Mouse (Mus musculus) ES-E14 (cell line): Measurements from ENCODE around the gene Efna2. TPM values are rescaled to one million over a fixed set of nuclear protein-coding genes. Genes with fewer than 3 reads are reported as not detected.
A peak's percentile ranks its signal among the peaks of the same experiment; 100 is the strongest.

Source experiments
- DNase-seq: peaks from one replicate; pipeline ENCODE4 v3.0.0-alpha.2; 2013; ENCODE audit warnings: low read depth, low spot score
- H3K27ac ChIP-seq: 2 replicates; pipeline ENCODE4 v1.5.1; 2012; ENCODE audit warnings: low read depth, mild to moderate bottlenecking, low read length, moderate library complexity, mixed read lengths; ENCODE audit not compliant: poor library complexity, insufficient read depth, severe bottlenecking
- H3K36me3 ChIP-seq: 2 replicates; pipeline ENCODE4 v1.6.1; 2012; ENCODE audit warnings: mild to moderate bottlenecking, low read length, moderate library complexity, mixed read lengths; ENCODE audit not compliant: control insufficient read depth, poor library complexity, insufficient read depth, severe bottlenecking
- H3K4me1 ChIP-seq, 2 experiments: fragments of 150-350 bp in 1 of 2; sonication (generic) in 1 of 2; 2 replicates each; pipeline ENCODE4 v1.6.1; 2012; ENCODE audit warnings: low read length in 2 of 2, mild to moderate bottlenecking in 1 of 2, mixed read lengths in 1 of 2; ENCODE audit not compliant: control insufficient read depth in 2 of 2, insufficient read depth in 2 of 2, poor library complexity in 1 of 2
- H3K4me3 ChIP-seq, 2 experiments: fragments of 150-350 bp in 1 of 2; sonication (generic) in 1 of 2; 2 replicates each; pipeline ENCODE4 v1.5.1; 2012; ENCODE audit warnings: low read length in 2 of 2, low read depth in 1 of 2, mild to moderate bottlenecking in 1 of 2, mixed read lengths in 1 of 2; ENCODE audit not compliant: insufficient read depth in 1 of 2, poor library complexity in 1 of 2, severe bottlenecking in 1 of 2
- H3K9ac ChIP-seq: 2 replicates; pipeline ENCODE4 v1.6.1; 2012; ENCODE audit warnings: low read depth, mild to moderate bottlenecking, low read length, mixed read lengths; ENCODE audit not compliant: poor library complexity, insufficient read depth, severe bottlenecking
- H3K9me3 ChIP-seq: fragments of 150-350 bp; sonication (generic); 2 replicates; pipeline ENCODE4 v1.6.1; 2012; ENCODE audit warnings: low read depth, mild to moderate bottlenecking, low read length; ENCODE audit not compliant: control insufficient read depth, insufficient read depth
- CHD2 ChIP-seq: IDR thresholded peaks from 2 replicates; pipeline ENCODE4 v1.6.1; 2014; ENCODE audit warnings: mild to moderate bottlenecking, low read depth, low read length, inconsistent platforms
- HCFC1 ChIP-seq: IDR thresholded peaks from 2 replicates; pipeline ENCODE4 v1.6.1; 2012; ENCODE audit warnings: low read length, inconsistent platforms, borderline replicate concordance; ENCODE audit not compliant: insufficient read depth
- MAFK ChIP-seq: IDR thresholded peaks from 2 replicates; pipeline ENCODE4 v1.6.1; 2014; ENCODE audit warnings: mild to moderate bottlenecking, low read depth, low read length, inconsistent platforms; ENCODE audit not compliant: insufficient read depth
- ZC3H11A ChIP-seq: IDR thresholded peaks from 2 replicates; pipeline ENCODE4 v1.6.1; 2012; ENCODE audit warnings: low read depth, mild to moderate bottlenecking, inconsistent platforms, low read length, borderline replicate concordance
- ZNF384 ChIP-seq: IDR thresholded peaks from 2 replicates; pipeline ENCODE4 v1.6.1; 2012; ENCODE audit warnings: low read depth, low read length, inconsistent platforms
- in situ Hi-C, 2 experiments: fragments of 600-800 bp; cut with MboI; formaldehyde crosslinking; loops; one replicate each; pipeline ENCODE4 v1.15.1; 2025; ENCODE audit warnings: low sequenced_read_pairs in 2 of 2, inconsistent platforms in 1 of 2; ENCODE audit not compliant: unreplicated experiment in 2 of 2
- total RNA-seq: library from RNA; depleted of rRNA; stranded (reverse); fragments of 300-350 nt; gene quantifications from 2 replicates; pipeline ENCODE4 v1.2.3, GENCODE M21; 2012

Efna2 gene
- total RNA-seq, 1 experiment: 2.7 TPM

GRCm38 (mm10) chr10:80180823-80181222, 1.5 kb downstream of the Efna2 start:
- in situ Hi-C loops: no loop called here
- no peak overlapping the region for H3K27ac ChIP-seq
- H3K36me3 ChIP-seq: no peaks in the 10 kb centered on the region
- H3K4me1 ChIP-seq: peaks cover 0 to 8% of the 10 kb centered on the region in 2 experiments; a peak in 1 of 4 replicates
- H3K4me3 ChIP-seq: no peak overlapping the region
- no peak for DNase-seq
- H3K9ac ChIP-seq: no peak overlapping the region
- no peak for TF ChIP-seq HCFC1
- TF ChIP-seq ZNF384: no peak
- no peak for TF ChIP-seq CHD2
- no peak for TF ChIP-seq MAFK
- TF ChIP-seq ZC3H11A: no peak
- H3K9me3 ChIP-seq: no peaks in the 10 kb centered on the region

GRCm38 (mm10) chr10:80182547-80182946, 3.3 kb downstream of the Efna2 start:
- no peak overlapping the region for H3K27ac ChIP-seq
- no peaks in the 10 kb centered on the region for H3K9me3 ChIP-seq
- no peak overlapping the region for H3K4me3 ChIP-seq
- TF ChIP-seq ZNF384: no peak
- no peak for TF ChIP-seq HCFC1
- TF ChIP-seq ZC3H11A: no peak
- no peak for TF ChIP-seq MAFK
- no peak for TF ChIP-seq CHD2
- no peak for DNase-seq
- peaks cover 2 to 16% of the 10 kb centered on the region in 2 experiments; a peak in 1 of 4 replicates for H3K4me1 ChIP-seq
- in situ Hi-C loops: no loop called here
- H3K9ac ChIP-seq: no peak overlapping the region
- H3K36me3 ChIP-seq: no peaks in the 10 kb centered on the region

GRCm38 (mm10) chr10:80186649-80187048, 7.4 kb downstream of the Efna2 start:
- DNase-seq: no peak
- Histone ChIP-seq H3K27ac (no peak overlapping the region), H3K9ac (no peak overlapping the region), H3K4me3 (peak overlapping the region; percentile 25 to 32; a peak in 1 of 4 replicates), H3K36me3 (no peaks in the 10 kb centered on the region), H3K9me3 (no peaks in the 10 kb centered on the region), H3K4me1 (peaks cover 2 to 12% of the 10 kb centered on the region in 2 experiments; a peak in 1 of 4 replicates)
- TF ChIP-seq CHD2: no peak
- no peak for TF ChIP-seq ZC3H11A
- no peak for TF ChIP-seq HCFC1
- TF ChIP-seq MAFK: no peak
- no peak for TF ChIP-seq ZNF384
- in situ Hi-C loops: no loop called here

- Histone ChIP-seq H3K9me3 (no peaks in the 10 kb centered on the region), H3K27ac (no peak overlapping the region), H3K9ac (no peak overlapping the region), H3K4me3 (no peak overlapping the region), H3K36me3 (no peaks in the 10 kb centered on the region), H3K4me1 (peaks cover 2 to 20% of the 10 kb centered on the region in 2 experiments; a peak in 2 of 4 replicates)
- TF ChIP-seq ZC3H11A (no peak), ZNF384 (no peak), HCFC1 (no peak), MAFK (no peak), CHD2 (no peak)
- DNase-seq: no peak
- in situ Hi-C loops: no loop called here
Measured at GRCm38 (mm10) chr10:80187739-80188138, 8.5 kb downstream of the Efna2 start.

- TF ChIP-seq MAFK: no peak
- TF ChIP-seq ZNF384: no peak
- TF ChIP-seq ZC3H11A: no peak
- TF ChIP-seq CHD2: no peak
- TF ChIP-seq HCFC1: no peak
- in situ Hi-C loops: no loop called here
- Histone ChIP-seq H3K27ac (no peak overlapping the region), H3K9me3 (no peaks in the 10 kb centered on the region), H3K36me3 (no peaks in the 10 kb centered on the region), H3K4me3 (no peak overlapping the region), H3K9ac (no peak overlapping the region), H3K4me1 (peaks cover 2 to 22% of the 10 kb centered on the region in 2 experiments; a peak in 2 of 4 replicates)
- DNase-seq: no peak
Measured at GRCm38 (mm10) chr10:80188453-80189024, 9.3 kb downstream of the Efna2 start.
